Mouse (Mus musculus) kidney, embryonic 14.5 days (tissue): ENCODE measurements around the gene Gps2. TPM values are rescaled to one million over a fixed set of nuclear protein-coding genes. Genes with fewer than 3 reads are reported as not detected.
"Not testable (repeated sequence)": the region's sequence is repeated elsewhere in the genome, so short reads cannot be mapped to it uniquely, and the experiment has no call there.

ENCODE experiments used
- ATAC-seq: fragments of 200-750 bp; cut with Nextera tagmentation; 2 replicates; pipeline ENCODE4 v1.8.0; 2017; ENCODE audit warnings: moderate number of reproducible peaks, mild to moderate bottlenecking, moderate TSS enrichment, moderate library complexity; ENCODE audit not compliant: low FRiP score, low TSS enrichment
- H3K27ac ChIP-seq: fragments of 300-500 bp; sonication (generic); 2 replicates; pipeline ENCODE4 v1.5.1; 2014; ENCODE audit warnings: low read depth, mild to moderate bottlenecking, low read length, moderate library complexity, mixed read lengths
- H3K27me3 ChIP-seq: fragments of 300-500 bp; sonication (generic); 2 replicates; pipeline ENCODE4 v1.6.1; 2014; ENCODE audit warnings: mild to moderate bottlenecking, low read length; ENCODE audit not compliant: control insufficient read depth, insufficient read depth
- H3K36me3 ChIP-seq: fragments of 300-500 bp; sonication (generic); 2 replicates; pipeline ENCODE4 v1.6.1; 2014; ENCODE audit warnings: low read length, mixed read lengths; ENCODE audit not compliant: control insufficient read depth, insufficient read depth
- H3K4me1 ChIP-seq: fragments of 300-500 bp; sonication (generic); 2 replicates; pipeline ENCODE4 v1.6.1; 2014; ENCODE audit warnings: low read length, mixed read lengths; ENCODE audit not compliant: control insufficient read depth, insufficient read depth
- H3K4me2 ChIP-seq: fragments of 300-500 bp; sonication (generic); replicated peaks from 2 replicates; pipeline ENCODE4 v1.6.1; 2014; ENCODE audit warnings: low read depth, mild to moderate bottlenecking, low read length
- H3K4me3 ChIP-seq: fragments of 300-500 bp; sonication (generic); 2 replicates; pipeline ENCODE4 v1.5.1; 2014; ENCODE audit warnings: mild to moderate bottlenecking, low read length
- H3K9ac ChIP-seq: fragments of 300-500 bp; sonication (generic); 2 replicates; pipeline ENCODE4 v1.6.1; 2014; ENCODE audit warnings: low read depth, mild to moderate bottlenecking, low read length, moderate library complexity
- H3K9me3 ChIP-seq: fragments of 300-500 bp; sonication (generic); 2 replicates; pipeline ENCODE4 v1.6.1; 2016; ENCODE audit warnings: low read length; ENCODE audit not compliant: control insufficient read depth
- WGBS: fragments of 180-500 bp; shearing (Covaris S2); extraction: QIAGEN DNeasy Blood & Tissue Kit; methylation state at CpG from one replicate; pipeline ENCODE4 v1.1.7; 2014; 5-methylcytosine and 5-hydroxymethylcytosine counted together
- polyA plus RNA-seq: library from polyadenylated mRNA; unstranded; fragments of >200 nt; fragmentation: Nextera tagmentation; extraction: Ambion mirVana; gene quantifications from 2 replicates; pipeline ENCODE4 v1.2.1, GENCODE M21; 2014

The Gps2 gene
- polyA plus RNA-seq, 1 experiment from 2014 or later: 73.4 TPM

DNA sequence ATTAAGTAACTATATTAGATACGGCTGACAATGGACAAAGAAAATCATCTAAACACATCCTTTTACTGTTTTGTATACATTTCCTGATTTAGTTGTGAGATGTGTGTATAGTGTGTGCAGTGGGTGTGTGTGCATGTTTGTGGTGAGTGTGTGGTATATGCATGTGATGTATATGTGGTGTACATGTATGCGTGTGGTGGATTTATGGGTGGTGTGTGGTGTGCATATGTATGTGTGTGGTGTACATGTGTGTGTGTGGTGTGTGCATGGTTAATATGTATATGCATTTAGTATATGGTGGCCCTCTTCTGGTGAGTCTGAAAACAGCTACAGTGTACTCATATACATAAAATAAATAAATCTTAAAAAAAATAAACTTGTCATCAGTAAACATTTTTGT lies 13.8 kb downstream of the Gps2 start:
- Histone ChIP-seq H3K4me2 (no peak overlapping the region), H3K4me3 (no peak overlapping the region), H3K4me1 (peaks cover 5% of the 10 kb centered on the region; the same call in 1 of the 2 replicates), H3K27ac (no peak overlapping the region), H3K9me3 (no peaks in the 10 kb centered on the region), H3K27me3 (no peaks in the 10 kb centered on the region), H3K9ac (no peak overlapping the region), H3K36me3 (no peaks in the 10 kb centered on the region)
- ATAC-seq: no peak
- WGBS: 96% methylated on average over 2 of the region's 2 CpGs

DNA sequence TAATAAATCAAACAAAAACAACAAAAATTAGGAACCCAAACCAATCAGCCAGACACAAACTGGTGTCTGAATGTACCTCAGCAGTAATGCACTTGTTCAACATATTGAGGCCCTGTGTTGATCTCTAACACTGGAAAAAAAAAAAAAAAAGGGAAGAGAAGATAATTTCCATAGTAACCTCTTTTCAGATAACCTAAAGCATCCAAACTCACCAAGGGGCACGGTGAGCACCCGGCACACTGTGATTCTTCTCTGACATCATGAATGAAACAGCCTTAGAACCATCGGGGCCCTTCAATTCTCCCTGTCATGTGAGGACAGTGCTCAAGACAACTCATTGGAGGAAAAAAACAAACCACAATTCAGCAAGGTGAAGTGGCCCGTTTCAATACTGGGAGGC lies 16.0 kb downstream of the Gps2 start:
- no peaks in the 10 kb centered on the region for H3K36me3 ChIP-seq
- no peak overlapping the region for H3K27ac ChIP-seq
- whole genome bisulfite sequencing: 82% methylated on average over 4 of the region's 4 CpGs
- H3K9ac ChIP-seq: no peak overlapping the region
- H3K4me1 ChIP-seq: peaks cover 5% of the 10 kb centered on the region; the same call in 1 of the 2 replicates
- no peaks in the 10 kb centered on the region for H3K9me3 ChIP-seq
- ATAC-seq: no peak
- H3K4me2 ChIP-seq: no peak overlapping the region
- no peak overlapping the region for H3K4me3 ChIP-seq
- no peaks in the 10 kb centered on the region for H3K27me3 ChIP-seq

DNA sequence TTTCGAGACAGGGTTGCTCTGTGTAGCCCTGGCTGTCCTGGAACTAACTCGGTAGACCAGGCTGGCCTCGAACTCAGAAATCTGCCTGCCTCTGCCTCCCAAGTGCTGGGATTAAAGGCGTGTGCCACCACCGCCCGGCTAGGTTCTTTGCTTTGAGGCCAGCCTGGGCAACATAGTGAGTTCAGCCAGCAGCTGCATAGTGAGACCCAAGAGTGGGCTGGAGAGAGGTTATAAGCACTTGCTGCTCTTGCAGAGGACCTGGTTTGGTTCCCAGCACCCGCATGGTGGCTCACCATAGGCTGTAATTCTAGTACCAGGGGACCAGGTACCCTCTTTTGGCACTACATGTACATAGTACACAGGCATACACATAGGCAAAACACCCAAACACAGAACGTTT lies 16.5 kb downstream of the Gps2 start:
- not testable (repeated sequence) for H3K4me1 ChIP-seq, H3K9ac ChIP-seq, ATAC-seq, H3K27me3 ChIP-seq, H3K4me3 ChIP-seq, H3K4me2 ChIP-seq, H3K9me3 ChIP-seq, H3K36me3 ChIP-seq, H3K27ac ChIP-seq
- 89% methylated on average over 8 of the region's 8 CpGs for WGBS

DNA sequence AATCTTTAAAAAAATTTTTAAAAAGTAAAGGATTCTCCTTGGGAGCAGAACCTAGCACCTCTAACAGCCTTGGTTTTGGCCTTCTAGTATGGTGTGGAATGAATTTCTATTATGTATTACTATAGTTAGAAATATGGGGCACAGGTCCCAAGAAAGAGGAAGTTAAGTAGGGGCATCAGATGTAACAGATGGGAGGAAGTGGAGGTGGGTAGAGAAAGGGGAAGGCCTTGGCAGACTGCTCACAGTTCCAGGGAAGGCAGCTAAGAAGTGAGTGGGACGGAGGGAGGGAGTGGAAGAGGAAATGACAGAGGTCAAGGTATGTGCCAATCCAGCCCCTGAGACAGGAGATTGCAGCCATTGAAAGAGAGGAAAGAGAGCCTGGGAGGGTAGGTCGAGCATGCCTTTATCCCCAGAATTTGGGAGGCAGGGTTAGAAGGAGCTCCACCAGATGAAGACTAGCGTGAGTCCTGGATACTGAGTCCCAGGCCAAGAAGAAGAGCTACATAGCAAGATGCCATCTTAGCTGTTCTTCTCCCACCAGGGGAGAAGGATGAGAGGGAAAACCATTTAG lies 17.4 kb downstream of the Gps2 start:
- peaks cover 9% of the 10 kb centered on the region for H3K4me1 ChIP-seq
- H3K9ac ChIP-seq: no peak overlapping the region
- no peaks in the 10 kb centered on the region for H3K9me3 ChIP-seq
- H3K4me2 ChIP-seq: no peak overlapping the region
- peaks cover 3% of the 10 kb centered on the region; the same call in 1 of the 2 replicates for H3K27me3 ChIP-seq
- H3K36me3 ChIP-seq: no peaks in the 10 kb centered on the region
- no peak for ATAC-seq
- H3K27ac ChIP-seq: no peak overlapping the region
- 67% methylated on average over 3 of the region's 3 CpGs for WGBS
- H3K4me3 ChIP-seq: no peak overlapping the region

DNA sequence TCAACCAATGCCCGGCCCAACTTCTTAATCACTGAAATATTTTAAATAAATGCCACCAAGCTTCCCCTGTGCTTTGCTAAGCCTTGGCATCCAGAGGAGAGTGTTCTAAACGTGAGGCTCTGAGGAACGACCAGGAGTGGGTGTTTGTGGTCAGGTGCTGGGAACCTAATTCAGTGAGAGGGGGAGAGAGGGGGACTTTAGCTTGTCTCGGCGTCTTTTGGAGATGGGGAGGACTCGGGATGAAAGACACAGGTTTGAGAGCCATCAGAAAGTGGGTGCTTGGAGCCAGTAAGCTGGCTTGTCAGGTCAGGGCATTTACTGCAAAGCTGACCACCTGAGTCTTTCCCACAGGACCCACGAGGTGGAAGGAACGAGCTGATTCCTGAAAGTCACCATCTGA lies 18.1 kb downstream of the Gps2 start:
- 80% methylated on average over 8 of the region's 8 CpGs for WGBS
- ATAC-seq: no peak
- Histone ChIP-seq H3K9ac (no peak overlapping the region), H3K27ac (no peak overlapping the region), H3K4me3 (no peak overlapping the region), H3K9me3 (no peaks in the 10 kb centered on the region), H3K4me2 (no peak overlapping the region), H3K4me1 (peaks cover 9% of the 10 kb centered on the region), H3K36me3 (no peaks in the 10 kb centered on the region), H3K27me3 (peaks cover 6% of the 10 kb centered on the region; the same call in 1 of the 2 replicates)

DNA sequence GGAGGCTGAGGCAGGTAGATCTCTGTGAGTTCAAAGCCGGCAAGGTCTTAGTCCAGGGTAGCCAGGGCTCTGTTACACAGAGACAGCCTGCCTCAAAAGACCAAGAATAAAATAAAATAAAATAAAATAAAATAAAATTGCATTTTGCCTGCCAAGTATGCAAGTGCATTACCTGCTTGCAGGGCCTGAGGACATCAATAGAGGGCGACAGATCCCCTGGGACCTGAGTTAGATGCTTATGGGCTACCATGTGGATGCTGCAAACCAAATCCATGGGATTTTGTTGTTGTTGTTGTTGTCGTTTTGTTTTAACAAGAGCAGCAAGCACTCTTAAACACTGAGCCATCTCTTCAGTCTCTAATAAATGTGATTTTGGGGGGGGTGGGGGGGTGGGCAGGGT lies 18.6 kb downstream of the Gps2 start:
- Histone ChIP-seq H3K4me2 (no peak overlapping the region), H3K9me3 (no peaks in the 10 kb centered on the region), H3K9ac (no peak overlapping the region), H3K4me1 (peaks cover 12% of the 10 kb centered on the region), H3K36me3 (no peaks in the 10 kb centered on the region), H3K27ac (no peak overlapping the region), H3K4me3 (no peak overlapping the region), H3K27me3 (peaks cover 6% of the 10 kb centered on the region; the same call in 1 of the 2 replicates)
- no peak for ATAC-seq
- 52% methylated on average over 3 of the region's 3 CpGs for WGBS

DNA sequence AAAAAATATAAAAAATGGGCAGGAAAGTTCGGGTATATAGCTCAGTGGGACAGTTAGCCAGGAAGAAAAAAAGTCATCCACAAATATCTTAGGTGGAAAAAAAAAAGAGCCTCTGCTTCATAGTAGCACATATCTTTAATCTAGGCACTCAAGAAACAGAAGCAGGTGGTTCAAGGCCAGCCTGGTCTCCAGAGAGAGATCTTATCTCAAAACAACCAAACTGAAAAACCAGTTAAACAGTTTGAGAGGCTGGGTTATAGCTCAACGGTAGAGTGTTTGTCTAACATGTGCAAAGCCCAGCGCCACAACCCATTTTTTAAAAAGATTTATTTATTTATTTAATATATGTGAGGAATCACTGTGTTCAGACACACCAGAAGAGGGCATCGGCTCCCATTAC lies 19.4 kb downstream of the Gps2 start:
- no peak overlapping the region for H3K4me2 ChIP-seq
- no peak for ATAC-seq
- no peak overlapping the region for H3K9ac ChIP-seq
- no peak overlapping the region for H3K4me3 ChIP-seq
- no peak overlapping the region for H3K27ac ChIP-seq
- H3K27me3 ChIP-seq: peaks cover 9% of the 10 kb centered on the region; the same call in 1 of the 2 replicates
- no peaks in the 10 kb centered on the region for H3K36me3 ChIP-seq
- H3K4me1 ChIP-seq: peaks cover 13% of the 10 kb centered on the region
- H3K9me3 ChIP-seq: no peaks in the 10 kb centered on the region
- 74% methylated on average over 4 of the region's 4 CpGs for WGBS

DNA sequence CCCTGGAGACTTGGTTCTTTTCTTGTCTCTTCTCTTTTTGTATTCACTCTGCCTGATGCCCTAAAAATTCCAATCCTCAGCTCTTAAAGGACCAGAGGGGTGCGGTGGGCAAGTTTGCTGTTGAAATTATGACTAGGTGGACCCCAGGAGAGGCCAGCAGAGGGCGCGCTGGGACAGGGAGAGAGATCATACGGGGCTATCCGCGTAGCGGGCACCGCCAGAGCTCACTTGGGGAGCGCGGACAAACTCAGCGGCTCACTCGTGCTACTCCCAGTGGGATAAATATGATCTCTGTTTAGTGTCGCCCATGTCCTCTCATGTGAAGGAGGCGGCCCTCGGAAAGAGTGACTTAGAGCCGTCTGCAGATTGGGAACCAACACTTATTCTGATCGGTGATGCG lies 20.5 kb downstream of the Gps2 start:
- ATAC-seq: peak; percentile 53
- Histone ChIP-seq H3K36me3 (no peaks in the 10 kb centered on the region), H3K4me2 (peak overlapping the region; percentile 38), H3K27ac (no peak overlapping the region), H3K4me3 (peak overlapping the region; percentile 11; the same call in 1 of the 2 replicates), H3K9me3 (no peaks in the 10 kb centered on the region), H3K9ac (no peak overlapping the region), H3K4me1 (peaks cover 13% of the 10 kb centered on the region), H3K27me3 (peaks cover 9% of the 10 kb centered on the region; the same call in 1 of the 2 replicates)
- WGBS: under 1% methylated on average over 18 of the region's 18 CpGs

DNA sequence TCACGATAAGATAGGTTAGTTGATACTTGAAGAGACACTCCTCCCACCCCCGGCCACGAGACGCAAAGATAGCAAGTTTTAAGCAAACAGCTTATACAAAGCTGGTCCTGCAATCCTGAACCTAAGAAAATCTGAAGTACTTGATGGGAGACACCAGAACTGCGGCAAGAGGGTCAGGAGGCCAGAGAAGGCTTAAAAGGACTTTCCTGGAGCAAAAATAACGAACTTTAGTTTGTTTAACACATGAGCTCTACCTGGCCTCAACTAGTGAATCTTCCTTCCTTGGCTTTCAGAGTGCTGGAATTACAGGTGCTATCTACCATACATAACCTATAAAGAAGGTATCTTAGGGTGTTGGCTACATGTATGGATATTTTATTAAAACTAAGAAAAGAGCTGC lies 21.0 kb downstream of the Gps2 start:
- Histone ChIP-seq H3K36me3 (no peaks in the 10 kb centered on the region), H3K4me3 (peak overlapping the region; percentile 56), H3K27me3 (peaks cover 9% of the 10 kb centered on the region; the same call in 1 of the 2 replicates), H3K4me2 (peak overlapping the region; percentile 100; the same call in 1 of the 2 replicates), H3K27ac (no peak overlapping the region), H3K9me3 (no peaks in the 10 kb centered on the region), H3K9ac (no peak overlapping the region), H3K4me1 (peaks cover 13% of the 10 kb centered on the region)
- 16% methylated on average over 6 of the region's 6 CpGs for WGBS
- ATAC-seq: no peak
